Mouse (Mus musculus) hindbrain, embryonic 12.5 days (tissue): ENCODE measurements around the gene Cabp2. TPM values are rescaled to one million over a fixed set of nuclear protein-coding genes. Genes with fewer than 3 reads are reported as not detected.
A peak's percentile ranks its signal among the peaks of the same experiment; 100 is the strongest.
"Not testable (repeated sequence)": the region's sequence is repeated elsewhere in the genome, so short reads cannot be mapped to it uniquely, and the experiment has no call there.

Source experiments
- ATAC-seq: fragments of 200-750 bp; cut with Nextera tagmentation; 2 replicates; pipeline ENCODE4 v1.8.0; 2017; ENCODE audit warnings: moderate TSS enrichment; ENCODE audit not compliant: low FRiP score
- H3K27ac ChIP-seq: fragments of 300-500 bp; sonication (generic); 2 replicates; pipeline ENCODE4 v1.5.1; 2016; ENCODE audit warnings: mild to moderate bottlenecking
- H3K27me3 ChIP-seq: fragments of 300-500 bp; sonication (generic); 2 replicates; pipeline ENCODE4 v1.6.1; 2016; ENCODE audit warnings: mild to moderate bottlenecking
- H3K36me3 ChIP-seq: fragments of 300-500 bp; sonication (generic); 2 replicates; pipeline ENCODE4 v1.6.1; 2016; ENCODE audit warnings: mild to moderate bottlenecking
- H3K4me1 ChIP-seq: fragments of 300-500 bp; sonication (generic); 2 replicates; pipeline ENCODE4 v1.6.1; 2016
- H3K4me2 ChIP-seq: fragments of 300-500 bp; sonication (generic); replicated peaks from 2 replicates; pipeline ENCODE4 v1.6.1; 2016; ENCODE audit warnings: mild to moderate bottlenecking
- H3K4me3 ChIP-seq: fragments of 300-500 bp; sonication (generic); 2 replicates; pipeline ENCODE4 v1.5.1; 2016; ENCODE audit warnings: mild to moderate bottlenecking
- H3K9ac ChIP-seq: fragments of 300-500 bp; sonication (generic); 2 replicates; pipeline ENCODE4 v1.6.1; 2016; ENCODE audit warnings: mild to moderate bottlenecking, moderate library complexity
- H3K9me3 ChIP-seq: fragments of 300-500 bp; sonication (generic); replicated peaks from 2 replicates; pipeline ENCODE4 v1.6.1; 2016; ENCODE audit warnings: mild to moderate bottlenecking
- WGBS: fragments of 180-500 bp; shearing (Covaris S2); methylation state at CpG from one replicate; pipeline ENCODE4 v1.1.7; 2016; 5-methylcytosine and 5-hydroxymethylcytosine counted together
- polyA plus RNA-seq: library from polyadenylated mRNA; unstranded; fragments of >200 nt; fragmentation: Nextera tagmentation; extraction: Ambion mirVana; gene quantifications from 2 replicates; pipeline ENCODE4 v1.2.1, GENCODE M21; 2016

The Cabp2 gene
- polyA plus RNA-seq = not detected in 2 replicates

DNA sequence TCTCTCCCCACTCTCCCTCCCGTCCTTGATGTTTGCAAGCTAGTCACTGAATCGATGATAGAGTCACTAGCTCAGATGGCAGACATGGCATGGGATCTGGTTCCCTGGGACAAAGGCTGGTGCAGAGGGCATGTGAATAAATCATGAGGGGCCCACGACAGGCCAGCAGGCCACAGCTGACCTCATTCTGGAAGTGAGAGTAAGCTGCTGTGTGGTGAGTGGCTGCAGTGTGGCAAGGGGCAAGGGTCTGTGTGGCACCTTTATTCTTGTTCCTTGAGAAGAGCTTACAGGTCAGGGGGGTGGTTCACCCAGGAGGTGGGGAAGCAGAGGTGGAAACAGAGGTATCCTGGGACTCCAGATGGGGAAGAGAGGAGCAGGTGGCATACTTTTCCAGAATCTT lies at the start of gene Cabp2:
TSS of gene Cabp2 (plus strand) at position 185 of the 400 bp plus-strand sequence.
- H3K9ac ChIP-seq = no peak within 1 kb of the TSS
- H3K27ac ChIP-seq = no peak within 1 kb of the TSS
- no peak for ATAC-seq
- no peak within 1 kb of the TSS for H3K4me2 ChIP-seq
- no peaks in the 10 kb centered on the region for H3K36me3 ChIP-seq
- no peaks in the 10 kb centered on the region for H3K4me1 ChIP-seq
- H3K27me3 ChIP-seq = peaks cover 3% of the 10 kb centered on the region; the same call in 1 of the 2 replicates
- no peak within 1 kb of the TSS for H3K4me3 ChIP-seq
- H3K9me3 ChIP-seq = no peaks in the 10 kb centered on the region
- 65% methylated on average over 3 of the region's 3 CpGs for WGBS

DNA sequence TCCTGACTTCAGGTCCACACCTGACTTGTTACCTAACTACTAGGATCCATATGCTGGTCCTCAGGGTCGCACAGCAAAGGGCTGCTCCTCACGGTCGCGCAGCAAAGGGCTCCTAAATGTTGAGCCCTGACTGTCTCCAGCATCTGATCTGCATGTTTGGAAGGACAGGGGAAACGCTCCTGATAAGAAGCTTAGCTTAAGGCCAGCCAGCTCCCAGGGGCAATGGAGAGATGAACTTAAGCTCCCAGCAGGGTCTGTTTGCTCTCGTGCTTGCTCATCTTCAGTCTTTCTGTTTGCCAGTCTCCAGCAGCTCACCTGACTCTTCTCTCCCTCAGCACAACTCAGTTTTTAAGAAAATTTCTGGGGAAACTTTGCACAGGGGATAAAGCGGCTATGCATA lies 48.7 kb upstream of the Cabp2 start:
- H3K27ac ChIP-seq = no peak overlapping the region
- no peak for ATAC-seq
- H3K4me1 ChIP-seq = peaks cover 10% of the 10 kb centered on the region
- 59% methylated on average over 7 of the region's 7 CpGs for WGBS
- no peaks in the 10 kb centered on the region for H3K9me3 ChIP-seq
- H3K27me3 ChIP-seq = no peaks in the 10 kb centered on the region
- H3K9ac ChIP-seq = no peak overlapping the region
- H3K36me3 ChIP-seq = no peaks in the 10 kb centered on the region
- H3K4me2 ChIP-seq = no peak overlapping the region
- H3K4me3 ChIP-seq = no peak overlapping the region

DNA sequence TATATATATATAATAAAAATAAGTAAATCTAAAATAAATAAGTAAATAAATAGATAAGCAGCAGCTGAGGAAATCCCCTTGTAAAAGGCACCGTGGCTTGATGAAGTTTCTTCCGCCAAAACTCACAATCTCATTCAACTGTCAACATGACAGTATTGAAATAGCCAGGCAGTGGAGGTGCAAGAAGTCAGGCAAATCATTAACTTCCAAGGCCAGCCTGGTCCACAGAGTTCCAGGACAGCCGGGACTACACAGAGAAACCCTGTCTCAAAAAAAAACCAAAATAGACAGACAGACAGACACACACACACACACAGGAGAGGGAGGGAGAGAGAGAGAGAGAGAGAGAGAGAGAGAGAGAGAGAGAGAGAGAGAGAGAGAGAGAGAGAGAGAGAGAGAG lies 48.1 kb upstream of the Cabp2 start:
- no peaks in the 10 kb centered on the region for H3K36me3 ChIP-seq
- no peak for ATAC-seq
- H3K27me3 ChIP-seq = no peaks in the 10 kb centered on the region
- H3K4me1 ChIP-seq = peaks cover 16% of the 10 kb centered on the region
- 78% methylated on average over 3 of the region's 3 CpGs for WGBS
- no peak overlapping the region for H3K27ac ChIP-seq
- H3K4me2 ChIP-seq = no peak overlapping the region
- no peak overlapping the region for H3K4me3 ChIP-seq
- no peaks in the 10 kb centered on the region for H3K9me3 ChIP-seq
- no peak overlapping the region for H3K9ac ChIP-seq

DNA sequence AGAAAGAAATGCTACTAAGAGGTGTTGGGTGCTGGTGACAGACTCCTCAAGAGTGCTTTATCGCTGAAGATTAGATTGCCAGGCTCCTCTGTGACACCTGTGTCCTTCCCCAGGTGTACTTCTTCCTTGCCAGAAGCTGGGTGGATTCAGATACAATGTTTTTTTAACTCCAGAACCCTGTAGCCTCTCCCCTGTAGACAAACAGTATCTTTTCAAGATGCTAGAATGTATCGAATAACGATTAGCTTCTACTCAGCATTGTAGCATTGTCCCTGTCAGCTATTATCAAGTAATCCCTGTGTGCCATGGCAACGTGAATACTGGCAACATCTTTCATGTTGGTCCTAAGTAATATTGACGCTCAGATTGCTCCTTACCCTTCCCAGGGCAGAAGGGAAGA lies 47.6 kb upstream of the Cabp2 start:
- Histone ChIP-seq H3K36me3 (no peaks in the 10 kb centered on the region), H3K27ac (no peak overlapping the region), H3K4me3 (no peak overlapping the region), H3K4me2 (no peak overlapping the region), H3K27me3 (no peaks in the 10 kb centered on the region), H3K9ac (no peak overlapping the region), H3K4me1 (peaks cover 17% of the 10 kb centered on the region), H3K9me3 (no peaks in the 10 kb centered on the region)
- ATAC-seq = no peak
- WGBS = 70% methylated on average over 5 of the region's 5 CpGs

DNA sequence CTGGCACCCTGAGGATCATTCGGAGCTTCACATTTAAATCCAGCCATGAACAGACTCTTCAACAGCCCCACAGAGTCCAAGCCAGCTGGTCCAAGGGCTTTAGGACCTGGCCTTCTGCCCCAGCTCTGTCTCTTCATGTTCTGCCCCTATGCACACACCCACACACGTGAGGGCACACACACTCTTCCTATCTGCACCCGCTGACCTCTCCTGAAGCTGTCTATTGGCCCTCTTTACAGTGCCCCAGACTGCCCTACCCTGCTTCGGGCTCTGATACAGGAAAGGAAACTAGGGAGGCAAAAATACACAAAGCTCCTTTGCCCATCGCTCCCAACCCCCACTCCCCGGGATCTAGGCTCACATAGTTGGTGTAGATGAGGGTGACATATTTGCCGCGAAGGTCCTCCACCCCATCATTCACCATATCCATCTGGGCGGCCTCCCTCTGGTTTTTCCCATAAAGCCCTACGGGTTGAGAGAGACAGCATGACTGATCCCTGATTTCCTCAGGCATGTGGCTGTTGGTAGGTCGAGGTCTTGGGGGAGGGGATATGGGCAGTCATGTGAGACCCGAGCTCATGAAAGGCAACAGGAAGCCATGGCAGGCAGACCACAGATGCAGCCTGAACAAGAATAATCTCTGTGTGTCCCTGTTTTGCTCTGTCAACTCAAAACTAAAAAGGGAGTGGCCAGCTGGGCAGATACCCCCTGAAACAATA lies 44.9 kb upstream of the Cabp2 start:
- Histone ChIP-seq H3K27me3 (no peaks in the 10 kb centered on the region), H3K9ac (no peak overlapping the region), H3K4me3 (no peak overlapping the region), H3K4me1 (peaks cover 17% of the 10 kb centered on the region), H3K4me2 (peak overlapping the region; percentile 17; the same call in 1 of the 2 replicates), H3K36me3 (no peaks in the 10 kb centered on the region), H3K27ac (no peak overlapping the region), H3K9me3 (no peaks in the 10 kb centered on the region)
- no peak for ATAC-seq
- 71% methylated on average over 12 of the region's 12 CpGs for WGBS

DNA sequence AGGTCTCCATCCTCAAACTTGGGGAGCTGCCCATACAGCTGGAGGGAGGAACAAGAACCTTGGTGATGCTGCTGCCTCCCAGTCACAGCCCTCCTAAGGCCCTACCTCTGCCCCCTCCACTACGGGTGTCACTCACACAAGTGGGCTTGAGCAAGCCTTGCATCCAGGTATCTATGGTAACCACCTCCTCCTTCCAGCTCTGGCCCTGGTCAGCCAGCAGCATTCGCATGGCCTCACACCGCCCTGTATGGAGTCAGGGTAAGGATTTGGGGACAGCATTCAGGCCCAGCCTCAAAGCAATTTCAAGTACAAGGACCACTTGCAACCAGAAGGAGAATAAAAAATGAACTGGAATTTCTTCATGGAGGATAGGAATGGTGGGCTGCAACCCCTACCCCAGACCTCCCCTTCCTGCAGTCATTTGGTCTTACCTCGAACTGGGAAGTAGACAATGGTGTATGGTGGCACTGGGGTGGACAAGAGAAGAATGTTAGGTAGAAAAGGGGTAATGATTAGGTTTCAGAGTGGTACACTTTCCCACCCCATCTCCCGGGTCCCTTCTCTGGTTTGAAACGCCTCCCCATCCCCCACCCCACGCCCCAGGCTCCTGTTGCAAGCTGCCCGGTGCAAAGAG lies 44.1 kb upstream of the Cabp2 start:
- Histone ChIP-seq H3K4me1 (peaks cover 17% of the 10 kb centered on the region), H3K4me2 (peak overlapping the region; percentile 69), H3K4me3 (peak overlapping the region; percentile 57), H3K9ac (peak overlapping the region; percentile 73), H3K27ac (0 out of 2 replicates have a peak overlapping the region, but pooled peaks have one; percentile 49)
- H3K9me3 ChIP-seq, H3K27me3 ChIP-seq, H3K36me3 ChIP-seq: not testable (repeated sequence)
- 23% methylated on average over 7 of the region's 8 CpGs for WGBS
- ATAC-seq = peak; percentile 50

DNA sequence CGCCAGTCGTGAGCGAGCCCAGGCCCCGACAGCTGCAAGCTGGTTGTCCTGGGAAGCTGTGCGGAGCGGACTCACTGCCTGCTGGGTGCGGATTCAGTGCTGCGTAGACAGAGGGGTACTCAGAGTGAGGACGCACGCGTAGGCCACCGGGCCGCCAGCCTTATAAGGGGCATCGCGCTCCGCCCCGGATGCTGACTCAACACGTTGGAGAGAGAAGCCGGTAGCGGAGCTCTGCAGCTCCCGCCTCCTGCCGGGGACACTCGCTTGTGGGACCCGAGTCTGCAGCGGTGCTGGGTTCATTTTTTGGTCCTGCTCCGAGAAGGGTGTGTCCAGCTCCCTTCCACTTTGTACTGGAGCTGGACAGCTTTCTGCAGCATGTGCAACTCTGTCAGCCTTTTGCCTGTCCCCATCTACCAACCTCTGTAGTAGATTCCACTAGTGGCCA lies 43.6 kb upstream of the Cabp2 start, which contains the start of gene Gstp1:
TSS of gene Gstp1 (minus strand) at position 198 of the 445 bp plus-strand sequence.
- peak; percentile 81 for ATAC-seq
- H3K9ac ChIP-seq = peak within 1 kb of the TSS; percentile 73
- H3K27me3 ChIP-seq = no peaks in the 10 kb centered on the region
- H3K4me3 ChIP-seq = peak within 1 kb of the TSS; percentile 57
- peak within 1 kb of the TSS; percentile 69 for H3K4me2 ChIP-seq
- peaks cover 17% of the 10 kb centered on the region for H3K4me1 ChIP-seq
- no peaks in the 10 kb centered on the region for H3K36me3 ChIP-seq
- WGBS = under 1% methylated on average over 26 of the region's 26 CpGs
- 0 out of 2 replicates have a peak within 1 kb of the TSS, but pooled peaks have one; percentile 49 for H3K27ac ChIP-seq
- H3K9me3 ChIP-seq = no peaks in the 10 kb centered on the region

DNA sequence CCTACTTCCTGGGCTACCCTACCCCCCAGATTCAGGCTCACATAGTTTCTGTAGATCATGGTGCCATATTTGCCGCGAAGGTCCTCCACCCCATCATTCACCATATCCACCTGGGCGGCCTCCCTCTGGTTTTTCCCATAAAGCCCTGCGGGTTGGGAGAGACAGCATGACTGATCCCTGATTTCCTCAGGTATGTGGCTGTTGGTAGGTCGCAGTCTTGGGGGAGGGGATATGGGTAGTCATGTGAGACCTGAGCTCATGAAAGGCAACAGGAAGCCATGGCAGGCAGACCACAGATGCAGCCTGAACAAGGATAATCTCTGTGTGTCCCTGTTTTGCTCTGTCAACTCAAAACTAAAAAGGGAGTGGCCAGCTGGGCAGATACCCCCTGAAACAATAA lies 40.4 kb upstream of the Cabp2 start:
- not testable (repeated sequence) for H3K27ac ChIP-seq

DNA sequence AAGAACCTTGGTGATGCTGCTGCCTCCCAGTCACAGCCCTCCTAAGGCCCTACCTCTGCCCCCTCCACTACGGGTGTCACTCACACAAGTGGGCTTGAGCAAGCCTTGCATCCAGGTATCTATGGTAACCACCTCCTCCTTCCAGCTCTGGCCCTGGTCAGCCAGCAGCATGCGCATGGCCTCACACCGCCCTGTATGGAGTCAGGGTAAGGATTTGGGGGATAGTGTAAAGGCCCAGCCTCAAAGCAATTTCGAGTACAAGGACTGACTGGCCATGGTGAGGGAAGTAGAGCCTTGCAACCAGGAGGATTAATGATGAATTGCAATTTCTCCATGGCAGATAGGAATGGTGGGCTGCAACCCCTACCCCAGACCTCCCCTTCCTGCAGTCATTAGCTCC lies 39.9 kb upstream of the Cabp2 start:
- not testable (repeated sequence) for H3K4me3 ChIP-seq, H3K27me3 ChIP-seq, H3K27ac ChIP-seq, H3K9ac ChIP-seq, H3K4me2 ChIP-seq, H3K36me3 ChIP-seq, H3K9me3 ChIP-seq, ATAC-seq
- 85% methylated on average over 3 of the region's 4 CpGs for WGBS
- H3K4me1 ChIP-seq = peaks cover 14% of the 10 kb centered on the region

More for the DNA sequence above, 40.4 kb upstream of the Cabp2 start:
- H3K4me1 ChIP-seq = peaks cover 17% of the 10 kb centered on the region
- not testable (repeated sequence) for H3K4me3 ChIP-seq, H3K36me3 ChIP-seq, H3K27me3 ChIP-seq, H3K9me3 ChIP-seq, H3K4me2 ChIP-seq, ATAC-seq, H3K9ac ChIP-seq
- WGBS = 86% methylated on average over 5 of the region's 5 CpGs

DNA sequence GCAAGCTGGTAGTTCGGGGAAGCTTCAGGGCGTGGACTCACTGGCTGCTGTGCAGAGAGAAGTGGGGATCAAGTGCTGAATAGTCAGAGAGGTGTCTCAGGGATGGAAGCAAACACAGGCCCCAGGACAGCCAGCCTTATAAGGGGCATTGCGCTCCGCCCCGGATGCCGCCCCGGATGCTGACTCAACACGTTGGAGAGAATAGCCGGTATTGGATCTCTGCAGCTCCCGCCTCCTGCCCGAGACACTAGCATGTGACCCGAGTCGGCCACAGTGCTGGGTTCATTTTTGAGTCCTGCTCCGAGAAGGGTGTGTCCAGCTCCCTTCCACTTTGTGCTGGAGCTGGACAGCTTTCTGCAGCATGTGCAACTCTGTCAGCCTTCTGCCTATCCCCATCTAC lies 39.3 kb upstream of the Cabp2 start:
- Histone ChIP-seq H3K4me2 (no peak overlapping the region), H3K4me3 (no peak overlapping the region), H3K4me1 (peaks cover 11% of the 10 kb centered on the region), H3K9me3 (no peaks in the 10 kb centered on the region), H3K9ac (no peak overlapping the region), H3K36me3 (no peaks in the 10 kb centered on the region), H3K27ac (no peak overlapping the region), H3K27me3 (no peaks in the 10 kb centered on the region; the same call in 1 of the 2 replicates)
- no peak for ATAC-seq
- 71% methylated on average over 14 of the region's 14 CpGs for WGBS

DNA sequence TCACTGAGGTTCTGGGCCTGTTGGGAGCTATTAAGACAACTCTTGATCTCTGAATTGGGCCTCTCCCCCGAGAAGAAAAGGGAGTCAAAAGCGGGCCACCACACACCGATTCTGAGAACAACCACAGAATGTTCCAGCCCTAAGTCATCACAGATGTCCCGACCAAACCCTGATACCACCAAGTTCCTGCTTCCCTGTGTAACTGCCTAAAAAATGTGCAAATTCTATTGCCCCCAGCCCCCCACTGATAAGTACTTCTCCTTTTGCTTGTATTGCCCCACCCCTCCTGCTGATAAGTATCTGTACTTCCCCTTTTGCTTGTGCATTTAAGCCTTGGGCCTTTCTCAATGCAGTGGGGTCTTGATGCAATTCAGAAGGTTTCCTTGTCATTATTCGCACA lies 37.3 kb upstream of the Cabp2 start:
- ATAC-seq, H3K27ac ChIP-seq, H3K4me2 ChIP-seq, H3K27me3 ChIP-seq, H3K4me1 ChIP-seq, H3K9ac ChIP-seq, H3K9me3 ChIP-seq, H3K4me3 ChIP-seq, H3K36me3 ChIP-seq: not testable (repeated sequence)
- 92% methylated on average over 5 of the region's 5 CpGs for WGBS

DNA sequence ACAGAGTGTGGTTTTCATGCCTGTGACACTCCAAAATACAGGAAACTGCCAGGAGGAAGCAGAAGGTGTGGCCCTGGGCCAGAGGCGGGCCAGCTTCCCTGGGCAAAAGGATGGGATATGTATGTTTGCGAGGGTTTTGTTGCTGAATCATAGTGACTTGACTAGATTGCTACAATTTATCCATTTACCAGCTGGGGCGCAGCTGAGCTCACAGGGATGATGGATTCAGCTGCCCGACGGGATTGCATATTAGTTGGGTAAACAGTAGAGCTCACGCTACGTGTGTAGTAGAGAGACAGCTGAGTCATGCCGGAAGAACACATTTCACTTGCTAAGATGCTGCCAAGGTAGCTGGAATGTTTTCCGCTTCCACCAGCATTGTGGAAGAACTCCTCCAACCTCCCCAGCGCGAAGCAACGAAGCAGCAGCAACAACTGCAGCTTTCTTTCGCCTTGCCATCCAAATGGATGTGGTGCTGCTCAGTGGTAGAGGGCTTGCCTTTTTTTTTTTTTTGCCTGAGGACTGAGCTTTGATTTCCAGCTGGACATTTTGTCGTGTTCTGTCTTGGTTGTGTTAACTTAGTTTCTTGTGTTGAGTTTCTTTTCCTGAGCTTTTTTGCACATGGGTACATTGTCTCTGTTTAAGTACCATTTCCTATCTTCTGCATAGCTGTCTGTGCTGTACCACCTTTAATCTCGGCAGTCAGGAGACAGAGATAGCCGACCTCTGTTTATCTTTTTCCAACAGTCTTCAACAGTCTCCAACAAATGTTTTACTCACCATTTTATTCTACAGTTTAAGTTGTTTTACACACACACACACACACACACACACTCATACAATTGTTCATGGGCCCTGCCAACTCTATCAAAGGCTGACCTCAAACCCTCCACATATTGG lies 35.2 kb upstream of the Cabp2 start, which contains the start of gene Gstp2:
TSS of gene Gstp2 (minus strand) at position 58 of the 900 bp plus-strand sequence.
- Histone ChIP-seq H3K27me3 (no peaks in the 10 kb centered on the region; the same call in 1 of the 2 replicates), H3K36me3 (no peaks in the 10 kb centered on the region), H3K9ac (no peak within 1 kb of the TSS), H3K4me1 (no peaks in the 10 kb centered on the region), H3K27ac (no peak within 1 kb of the TSS), H3K4me3 (no peak within 1 kb of the TSS), H3K9me3 (no peaks in the 10 kb centered on the region), H3K4me2 (peak within 1 kb of the TSS; percentile 17; the same call in 1 of the 2 replicates)
- 58% methylated on average over 16 of the region's 16 CpGs for WGBS
- ATAC-seq = no peak
